In genomic region chr5:139395528-139395927, GRCm38 (mm10) we compare ENCODE assay signal across 31 mouse cellular contexts. TPM values are rescaled to one million over a fixed set of nuclear protein-coding genes. Genes with fewer than 3 reads are reported as not detected.
DNase-seq lines count a peak whose midpoint lies in the region; ATAC-seq lines count a peak whose summit lies in the region.
"Had no signal": no experiment of that assay in that cellular context is flagged by ENCODE, and none has a peak within 500 bp of the region (broad histone marks: within the 10 kb centered on the region; RNA-seq: fewer than 3 reads in every experiment).

No protein-coding gene starts in this region.

- H3K4me3 ChIP-seq in hindbrain, embryonic 10.5 days = no peak overlapping the region
- no peak overlapping the region for H3K4me3 ChIP-seq in hindbrain, embryonic 13.5 days
- H3K4me3 ChIP-seq in liver, embryonic 15.5 days (replicated peaks) = no peak overlapping the region
- no peak overlapping the region for H3K4me3 ChIP-seq in liver, embryonic 11.5 days (ENCODE audit: low read depth, low read length)
- H3K4me3 ChIP-seq in limb, embryonic 10.5 days = no peak overlapping the region
- no peak overlapping the region for H3K4me3 ChIP-seq in forebrain, embryonic 15.5 days
- H3K4me3 ChIP-seq: embryonic facial prominence, embryonic 12.5 days; embryonic facial prominence, embryonic 15.5 days; hindbrain, embryonic 15.5 days had no signal

- intact Hi-C loops in heart, postnatal 25 days (cut with DNase I) = no loop called here

- WGBS in hindbrain, embryonic 10.5 days = 95% methylated on average over 4 of the region's 4 CpGs
- 93% methylated on average over 4 of the region's 4 CpGs for WGBS in hindbrain, embryonic 13.5 days
- WGBS in liver, embryonic 15.5 days (ENCODE audit: insufficient replicate concordance) = 80% methylated on average over 4 of the region's 4 CpGs
- WGBS in liver, embryonic 11.5 days = 93% methylated on average over 4 of the region's 4 CpGs
- WGBS in limb, embryonic 10.5 days = 94% methylated on average over 4 of the region's 4 CpGs
- 95% methylated on average over 4 of the region's 4 CpGs for WGBS in forebrain, embryonic 15.5 days

- H3K9ac ChIP-seq in hindbrain, embryonic 13.5 days = no peak overlapping the region
- no peak overlapping the region for H3K9ac ChIP-seq in liver, embryonic 15.5 days
- no peak overlapping the region for H3K9ac ChIP-seq in liver, embryonic 11.5 days (ENCODE audit: low read depth, low read length)
- H3K9ac ChIP-seq in forebrain, embryonic 15.5 days (replicated peaks) = no peak overlapping the region
- H3K9ac ChIP-seq: embryonic facial prominence, embryonic 12.5 days; embryonic facial prominence, embryonic 15.5 days; hindbrain, embryonic 15.5 days had no signal

- no peak overlapping the region for H3K4me2 ChIP-seq in hindbrain, embryonic 13.5 days
- H3K4me2 ChIP-seq in liver, embryonic 15.5 days = no peak overlapping the region
- no peak overlapping the region for H3K4me2 ChIP-seq in liver, embryonic 11.5 days
- no peak overlapping the region for H3K4me2 ChIP-seq in forebrain, embryonic 15.5 days (replicated peaks)
- H3K4me2 ChIP-seq: embryonic facial prominence, embryonic 12.5 days; embryonic facial prominence, embryonic 15.5 days; heart, embryonic 11.5 days; hindbrain, embryonic 15.5 days had no signal

- ATAC-seq in hindbrain, embryonic 13.5 days (ENCODE audit: low FRiP score) = no peak
- no peak for ATAC-seq in liver, embryonic 15.5 days (ENCODE audit: insufficient read depth)
- ATAC-seq in liver, embryonic 11.5 days (replicated peaks; ENCODE audit: low FRiP score) = no peak
- ATAC-seq in forebrain, embryonic 15.5 days (replicated peaks) = no peak
- ATAC-seq: forebrain, embryonic 14.5 days had no signal

- H3K27me3 ChIP-seq in hindbrain, embryonic 10.5 days (ENCODE audit: insufficient read depth, poor library complexity, severe bottlenecking) = no peaks in the 10 kb centered on the region
- H3K27me3 ChIP-seq in hindbrain, embryonic 13.5 days = no peaks in the 10 kb centered on the region
- no peaks in the 10 kb centered on the region for H3K27me3 ChIP-seq in liver, embryonic 15.5 days
- H3K27me3 ChIP-seq in liver, embryonic 11.5 days (replicated peaks; ENCODE audit: control insufficient read depth, insufficient read depth, low read length) = no peaks in the 10 kb centered on the region
- no peaks in the 10 kb centered on the region for H3K27me3 ChIP-seq in limb, embryonic 10.5 days (ENCODE audit: low read depth, poor library complexity, severe bottlenecking)
- no peaks in the 10 kb centered on the region for H3K27me3 ChIP-seq in forebrain, embryonic 15.5 days
- H3K27me3 ChIP-seq: CH12.LX; embryonic facial prominence, embryonic 12.5 days; embryonic facial prominence, embryonic 15.5 days; hindbrain, embryonic 15.5 days had no signal

- H3K9me3 ChIP-seq in hindbrain, embryonic 10.5 days = no peaks in the 10 kb centered on the region
- H3K9me3 ChIP-seq in hindbrain, embryonic 13.5 days = no peaks in the 10 kb centered on the region
- no peaks in the 10 kb centered on the region for H3K9me3 ChIP-seq in liver, embryonic 15.5 days (replicated peaks)
- H3K9me3 ChIP-seq in liver, embryonic 11.5 days (ENCODE audit: control insufficient read depth, low read length) = no peaks in the 10 kb centered on the region
- no peaks in the 10 kb centered on the region for H3K9me3 ChIP-seq in limb, embryonic 10.5 days (replicated peaks)
- H3K9me3 ChIP-seq in forebrain, embryonic 15.5 days = no peaks in the 10 kb centered on the region
- H3K9me3 ChIP-seq: embryonic facial prominence, embryonic 12.5 days; embryonic facial prominence, embryonic 15.5 days; G1E; hindbrain, embryonic 15.5 days had no signal

- H3K36me3 ChIP-seq in hindbrain, embryonic 10.5 days = 0 out of 2 replicates have a peak, but pooled peaks cover 8% of the 10 kb centered on the region
- peaks cover 4% of the 10 kb centered on the region; the same call in 1 of the 2 replicates for H3K36me3 ChIP-seq in hindbrain, embryonic 13.5 days
- H3K36me3 ChIP-seq in liver, embryonic 15.5 days (replicated peaks) = peaks cover 59% of the 10 kb centered on the region
- peaks cover 14% of the 10 kb centered on the region for H3K36me3 ChIP-seq in liver, embryonic 11.5 days (ENCODE audit: control insufficient read depth, insufficient read depth, low read length)
- H3K36me3 ChIP-seq in limb, embryonic 10.5 days = peaks cover 6% of the 10 kb centered on the region; the same call in 1 of the 2 replicates
- no peaks in the 10 kb centered on the region for H3K36me3 ChIP-seq in forebrain, embryonic 15.5 days
- H3K36me3 ChIP-seq: embryonic facial prominence, embryonic 12.5 days; embryonic facial prominence, embryonic 15.5 days; hindbrain, embryonic 15.5 days had no signal

- DNase-seq in hindbrain, embryonic 10.5 days (ENCODE audit: low spot score) = no peak
- DNase-seq in liver, embryonic 11.5 days (ENCODE audit: low spot score) = no peak
- DNase-seq in limb, embryonic 10.5 days (ENCODE audit: low spot score) = no peak
- no peak for DNase-seq in heart, postnatal 25 days (ENCODE audit: low spot score)
- DNase-seq: adrenal gland, adult 2 months; adrenal gland, postnatal 14 days; B cell, adult 2 months; cerebellum, adult 11 months; cerebellum, adult 2 months; cerebellum, adult 9-11 months; cerebellum, postnatal 25 days; gastrocnemius, postnatal 14 days; heart, postnatal 36 days had no signal

- H3K4me1 ChIP-seq in hindbrain, embryonic 10.5 days (replicated peaks) = peaks cover 34% of the 10 kb centered on the region
- H3K4me1 ChIP-seq in hindbrain, embryonic 13.5 days (replicated peaks) = peaks cover 24% of the 10 kb centered on the region
- peaks cover 82% of the 10 kb centered on the region for H3K4me1 ChIP-seq in liver, embryonic 15.5 days (replicated peaks)
- peaks cover 46% of the 10 kb centered on the region for H3K4me1 ChIP-seq in liver, embryonic 11.5 days (replicated peaks; ENCODE audit: control insufficient read depth, insufficient read depth, low read length)
- peaks cover 33% of the 10 kb centered on the region for H3K4me1 ChIP-seq in limb, embryonic 10.5 days
- peaks cover 4% of the 10 kb centered on the region; the same call in 1 of the 2 replicates for H3K4me1 ChIP-seq in forebrain, embryonic 15.5 days

- H3K27ac ChIP-seq in hindbrain, embryonic 10.5 days = 0 out of 2 replicates have a peak overlapping the region, but pooled peaks have one; percentile 45
- no peak overlapping the region for H3K27ac ChIP-seq in hindbrain, embryonic 13.5 days
- H3K27ac ChIP-seq in liver, embryonic 15.5 days (replicated peaks) = peak overlapping the region; percentile 100
- H3K27ac ChIP-seq in liver, embryonic 11.5 days (ENCODE audit: low read depth, low read length) = no peak overlapping the region
- H3K27ac ChIP-seq in limb, embryonic 10.5 days = peak overlapping the region; percentile 58; the same call in 1 of the 2 replicates
- H3K27ac ChIP-seq in forebrain, embryonic 15.5 days (replicated peaks) = no peak overlapping the region
- H3K27ac ChIP-seq: embryonic facial prominence, embryonic 12.5 days; embryonic facial prominence, embryonic 15.5 days; hindbrain, embryonic 15.5 days had no signal

RNA-seq across cellular contexts. Expression of gene C130050O18Rik, which starts 9.6 kb away (rescaled TPM):
- polyA plus RNA-seq in hindbrain, embryonic 10.5 days (2016; fragmentation: Nextera tagmentation; extraction: Ambion mirVana) = 0.43 TPM in 1 of 2 replicates, not detected in the other
- polyA plus RNA-seq in hindbrain, embryonic 13.5 days (2015; fragmentation: Nextera tagmentation; extraction: Ambion mirVana) = 0.13 and 0.22 TPM in 2 replicates
- polyA plus RNA-seq in liver, embryonic 15.5 days (2015; fragmentation: Nextera tagmentation; extraction: Ambion mirVana) = 1.9 and 2.4 TPM in 2 replicates
- polyA plus RNA-seq in liver, embryonic 11.5 days (2014; fragmentation: Nextera tagmentation; extraction: Ambion mirVana) = 1.5 and 1.6 TPM in 2 replicates
- 0.16 and 0.56 TPM in 2 replicates for polyA plus RNA-seq in limb, embryonic 10.5 days (2016; fragmentation: Nextera tagmentation; extraction: Ambion mirVana)
- under 1 TPM; 0.70 to 0.78 TPM for total RNA-seq in heart, postnatal 25 days (2021)
- 0.13 and 0.20 TPM in 2 replicates for polyA plus RNA-seq in forebrain, embryonic 15.5 days (2015; fragmentation: Nextera tagmentation; extraction: Ambion mirVana)
- total RNA-seq: CH12.LX had no signal

RNA-seq across cellular contexts. Expression of gene Gpr146, which starts 18.0 kb away (rescaled TPM):
- polyA plus RNA-seq in hindbrain, embryonic 10.5 days (2016; fragmentation: Nextera tagmentation; extraction: Ambion mirVana) = 2.0 and 2.8 TPM in 2 replicates
- polyA plus RNA-seq in hindbrain, embryonic 13.5 days (2015; fragmentation: Nextera tagmentation; extraction: Ambion mirVana) = 1.6 and 2.4 TPM in 2 replicates
- 25.0 and 26.4 TPM in 2 replicates for polyA plus RNA-seq in liver, embryonic 15.5 days (2015; fragmentation: Nextera tagmentation; extraction: Ambion mirVana)
- 13.4 and 15.1 TPM in 2 replicates for polyA plus RNA-seq in liver, embryonic 11.5 days (2014; fragmentation: Nextera tagmentation; extraction: Ambion mirVana)
- polyA plus RNA-seq in limb, embryonic 10.5 days (2016; fragmentation: Nextera tagmentation; extraction: Ambion mirVana) = 2.2 and 2.3 TPM in 2 replicates
- 10 to 100 TPM; 35.3 to 58.5 TPM for total RNA-seq in heart, postnatal 25 days (2021)
- 1.3 and 1.5 TPM in 2 replicates for polyA plus RNA-seq in forebrain, embryonic 15.5 days (2015; fragmentation: Nextera tagmentation; extraction: Ambion mirVana)

RNA-seq across cellular contexts. Expression of gene Gper1, which starts 27.4 kb away (rescaled TPM):
- 0.40 and 0.76 TPM in 2 replicates for polyA plus RNA-seq in hindbrain, embryonic 10.5 days (2016; fragmentation: Nextera tagmentation; extraction: Ambion mirVana)
- polyA plus RNA-seq in hindbrain, embryonic 13.5 days (2015; fragmentation: Nextera tagmentation; extraction: Ambion mirVana) = 7.6 and 7.9 TPM in 2 replicates
- polyA plus RNA-seq in liver, embryonic 15.5 days (2015; fragmentation: Nextera tagmentation; extraction: Ambion mirVana) = 0.10 and 0.14 TPM in 2 replicates
- polyA plus RNA-seq in liver, embryonic 11.5 days (2014; fragmentation: Nextera tagmentation; extraction: Ambion mirVana) = 0.38 and 0.58 TPM in 2 replicates
- 0.19 and 0.39 TPM in 2 replicates for polyA plus RNA-seq in limb, embryonic 10.5 days (2016; fragmentation: Nextera tagmentation; extraction: Ambion mirVana)
- total RNA-seq in heart, postnatal 25 days (2021) = 1 to 10 TPM; 1.3 to 2.1 TPM
- polyA plus RNA-seq in forebrain, embryonic 15.5 days (2015; fragmentation: Nextera tagmentation; extraction: Ambion mirVana) = 7.3 and 8.2 TPM in 2 replicates
- total RNA-seq: common myeloid progenitor, adult 5-6 weeks; G1E had no signal
- polyA plus RNA-seq: G1E had no signal

RNA-seq across cellular contexts. Expression of gene Cyp2w1, which starts 43.1 kb away (rescaled TPM):
- polyA plus RNA-seq in hindbrain, embryonic 10.5 days (2016; fragmentation: Nextera tagmentation; extraction: Ambion mirVana) = not detected in 2 replicates
- not detected in 2 replicates for polyA plus RNA-seq in hindbrain, embryonic 13.5 days (2015; fragmentation: Nextera tagmentation; extraction: Ambion mirVana)
- not detected in 2 replicates for polyA plus RNA-seq in liver, embryonic 15.5 days (2015; fragmentation: Nextera tagmentation; extraction: Ambion mirVana)
- polyA plus RNA-seq in liver, embryonic 11.5 days (2014; fragmentation: Nextera tagmentation; extraction: Ambion mirVana) = not detected in 2 replicates
- polyA plus RNA-seq in limb, embryonic 10.5 days (2016; fragmentation: Nextera tagmentation; extraction: Ambion mirVana) = not detected in 2 replicates
- not detected for total RNA-seq in heart, postnatal 25 days (2021)
- polyA plus RNA-seq in forebrain, embryonic 15.5 days (2015; fragmentation: Nextera tagmentation; extraction: Ambion mirVana) = not detected in 2 replicates
- total RNA-seq: adrenal gland, adult 2 months; adrenal gland, postnatal 14 days; adrenal gland, postnatal 4 days; CH12.LX; common myeloid progenitor, adult 5-6 weeks; G1E; gastrocnemius, postnatal 14 days; gastrocnemius, postnatal 4 days; heart, adult 8-10 months; heart, postnatal 36 days had no signal
- polyA plus RNA-seq: adrenal gland, adult 2 months; cerebellum, adult 2 months; forebrain, embryonic 11.5 days; forebrain, embryonic 14.5 days; G1E; heart, embryonic 11.5 days; heart, embryonic 14.5 days; heart, postnatal 0 days; hindbrain, embryonic 11.5 days; hindbrain, embryonic 15.5 days had no signal

RNA-seq across cellular contexts. Expression of gene Cox19, which starts 44.3 kb away (rescaled TPM):
- polyA plus RNA-seq in hindbrain, embryonic 10.5 days (2016; fragmentation: Nextera tagmentation; extraction: Ambion mirVana) = 116 and 147 TPM in 2 replicates
- 116 and 124 TPM in 2 replicates for polyA plus RNA-seq in hindbrain, embryonic 13.5 days (2015; fragmentation: Nextera tagmentation; extraction: Ambion mirVana)
- 44.3 and 49.3 TPM in 2 replicates for polyA plus RNA-seq in liver, embryonic 15.5 days (2015; fragmentation: Nextera tagmentation; extraction: Ambion mirVana)
- polyA plus RNA-seq in liver, embryonic 11.5 days (2014; fragmentation: Nextera tagmentation; extraction: Ambion mirVana) = 98.1 and 103 TPM in 2 replicates
- 110 and 118 TPM in 2 replicates for polyA plus RNA-seq in limb, embryonic 10.5 days (2016; fragmentation: Nextera tagmentation; extraction: Ambion mirVana)
- 10 to 100 TPM; 82.2 to 91.1 TPM for total RNA-seq in heart, postnatal 25 days (2021)
- polyA plus RNA-seq in forebrain, embryonic 15.5 days (2015; fragmentation: Nextera tagmentation; extraction: Ambion mirVana) = 104 and 113 TPM in 2 replicates

Comparison
In these comparisons a context has a peak if more than half of its experiments do, and no peak if none do; other contexts are left out.
1. H3K27ac ChIP-seq: peak in hindbrain, embryonic 10.5 days (single experiment), liver, embryonic 15.5 days (single experiment) and limb, embryonic 10.5 days (single experiment); none in hindbrain, embryonic 13.5 days (single experiment), liver, embryonic 11.5 days (single experiment) and forebrain, embryonic 15.5 days (single experiment).